Mouse (Mus musculus) heart, postnatal 14 days (tissue): ENCODE results near the gene Bend3. TPM values are rescaled to one million over a fixed set of nuclear protein-coding genes. Genes with fewer than 3 reads are reported as not detected.
"Not testable (repeated sequence)": the region's sequence is repeated elsewhere in the genome, so short reads cannot be mapped to it uniquely, and the experiment has no call there.

Experiments used
- DNase-seq, 2 experiments: peaks; one replicate each; pipeline ENCODE4 v3.0.0; 2021 to 2022
- intact Hi-C: fragments of 180-260 bp; cut with DNase I; formaldehyde crosslinking; loops from one replicate; pipeline ENCODE4 v1.15.1; 2025
- total RNA-seq, 2 experiments: library from RNA; stranded (reverse); gene quantifications; 2 replicates each; pipeline ENCODE4 v1.2.3; 2021

Bend3 gene
- total RNA-seq, 2 experiments from 2014 or later, result 5.8 to 6.1 TPM

GRCm38 (mm10) chr10:43519977-43520376, 41.3 kb downstream of the Bend3 start:
- DNase-seq, result no peak
- intact Hi-C loops, result no loop called here

GRCm38 (mm10) chr10:43523931-43524330, 45.3 kb downstream of the Bend3 start, which contains the start of gene Gm9803:
TSS of gene Gm9803 (plus strand) at chr10:43524084.
- DNase-seq, intact Hi-C loops: not testable (repeated sequence)

DNA sequence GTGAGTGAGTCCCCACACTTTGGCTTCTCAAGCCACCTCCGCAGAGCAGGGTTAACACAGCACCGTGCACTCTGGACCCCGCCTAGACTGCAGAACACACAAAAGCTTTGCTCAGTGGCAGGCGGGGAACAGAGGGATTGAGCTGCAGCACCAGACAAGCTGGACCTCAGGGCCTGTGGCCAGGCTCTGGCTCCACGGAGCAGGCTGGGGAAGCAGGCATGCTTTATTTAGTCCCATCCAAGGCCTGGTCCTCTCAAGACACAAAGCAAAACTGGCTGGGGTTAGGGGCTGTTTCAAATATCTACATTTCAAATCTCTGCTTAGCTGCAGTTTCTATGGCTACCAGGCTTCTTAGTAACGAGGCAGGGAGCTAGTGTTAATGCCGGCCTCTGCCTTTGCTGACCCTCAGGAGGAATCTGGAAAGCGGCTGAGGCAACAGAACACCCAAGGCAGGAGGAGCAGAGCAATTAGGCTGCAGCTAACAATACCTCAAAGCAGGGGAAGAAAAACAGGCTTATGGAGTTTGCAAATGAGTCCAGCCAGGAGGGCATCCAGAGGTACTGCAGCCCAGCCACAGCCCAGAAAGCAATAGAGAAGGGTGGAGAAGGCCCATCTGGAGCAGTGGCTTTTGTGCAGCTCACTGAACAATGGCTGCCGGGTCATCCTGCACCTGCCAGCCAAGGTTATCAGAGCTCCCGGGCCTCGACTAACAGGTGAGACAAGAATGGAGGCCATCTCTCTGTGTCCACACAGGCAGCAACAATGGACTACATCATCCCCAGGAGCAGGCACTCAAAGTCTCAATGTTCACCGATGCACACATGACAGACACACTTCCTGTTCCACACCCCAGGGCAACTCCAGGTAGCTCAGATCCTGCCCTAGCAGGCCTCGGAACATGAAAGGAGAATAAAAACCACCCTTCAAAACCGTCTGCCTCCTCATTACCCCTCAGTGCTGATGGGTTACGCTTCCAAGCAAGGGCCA, 48.9 kb downstream of the Bend3 start:
- no peak for DNase-seq
- intact Hi-C loops, result no loop called here

DNA sequence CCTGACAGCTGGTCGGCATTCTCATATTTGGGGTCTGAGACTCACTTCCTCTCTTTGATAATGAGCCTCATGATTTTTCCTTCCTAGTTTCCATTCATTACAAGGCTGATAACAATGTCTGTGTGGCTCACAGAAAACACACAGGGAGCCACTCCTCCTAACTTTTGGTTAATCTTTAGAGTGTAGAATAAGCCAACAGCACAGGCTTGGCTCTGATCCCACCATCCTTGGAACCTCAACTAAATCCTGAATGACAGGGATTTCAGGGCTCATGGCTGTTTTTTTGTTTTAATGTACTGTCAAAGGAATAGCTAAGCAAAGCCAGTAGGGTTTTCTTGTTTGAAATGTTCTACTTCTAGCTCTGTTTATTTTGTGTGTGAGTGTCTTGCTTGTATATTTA, 55.8 kb downstream of the Bend3 start:
- intact Hi-C loops, result no loop called here
- no peak for DNase-seq

DNA sequence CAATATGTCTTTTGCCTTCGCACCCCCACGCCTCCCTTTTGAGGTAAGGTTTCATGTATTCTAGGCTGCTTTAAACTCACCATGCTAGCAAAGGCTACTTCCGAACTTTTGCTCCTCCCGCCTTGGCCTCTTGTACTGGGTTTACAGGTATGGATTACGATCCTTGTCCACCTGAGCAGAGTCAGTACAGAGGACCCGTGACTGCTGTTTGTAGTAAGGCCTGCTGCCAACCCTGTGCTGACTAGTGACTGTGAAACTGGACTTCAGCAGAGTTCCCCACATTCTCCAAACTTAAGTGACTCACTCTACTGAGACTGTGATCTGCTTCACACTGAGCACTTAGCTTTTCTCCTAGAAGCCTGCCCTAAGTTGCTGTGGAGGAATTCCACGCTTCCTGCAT, 59.0 kb downstream of the Bend3 start:
- intact Hi-C loops, result no loop called here
- DNase-seq, result no peak

DNA sequence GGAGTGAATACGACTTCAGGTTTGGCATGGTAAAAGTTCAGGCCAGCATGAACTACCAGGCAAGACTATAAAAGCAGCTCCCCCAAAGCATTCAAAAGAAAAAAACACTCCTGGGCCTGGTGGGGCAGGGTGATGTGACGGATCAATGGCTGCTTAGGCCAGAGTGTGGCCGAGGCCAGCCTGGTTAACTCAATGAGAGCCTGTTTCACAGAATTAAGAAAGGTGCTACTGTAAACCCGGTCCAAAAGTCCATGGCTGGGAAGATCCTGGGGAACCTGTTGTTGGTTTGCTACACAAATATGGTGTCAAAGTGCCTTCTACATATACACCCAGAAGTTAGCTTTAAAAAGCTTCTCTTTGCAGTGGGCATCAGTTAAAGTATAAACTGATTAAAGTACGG, 60.2 kb downstream of the Bend3 start:
- intact Hi-C loops, result no loop called here
- DNase-seq, result no peak

GRCm38 (mm10) chr10:43539746-43540310, 61.2 kb downstream of the Bend3 start:
- DNase-seq, result no peak
- intact Hi-C loops, result loop anchor here (1.0 to 10.0 kb wide), 3 partner anchors 61 to 1525 kb away; partner anchors contain the start of gene Prep

GRCm38 (mm10) chr10:43540442-43541152, 62.0 kb downstream of the Bend3 start, which contains the start of gene 1700021F05Rik:
TSS of gene 1700021F05Rik (minus strand) at chr10:43540994.
- peak; percentile 98 for DNase-seq
- intact Hi-C loops, result loop anchor here (1.0 to 10.0 kb wide), 3 partner anchors 61 to 1524 kb away; partner anchors contain the start of gene Prep

- DNase-seq, result no peak
- intact Hi-C loops, result loop anchor here (10.0 kb wide), 2 partner anchors 586 to 1524 kb away; partner anchors contain the start of gene Prep
Observed at GRCm38 (mm10) chr10:43541153-43541544, 62.5 kb downstream of the Bend3 start.

DNA sequence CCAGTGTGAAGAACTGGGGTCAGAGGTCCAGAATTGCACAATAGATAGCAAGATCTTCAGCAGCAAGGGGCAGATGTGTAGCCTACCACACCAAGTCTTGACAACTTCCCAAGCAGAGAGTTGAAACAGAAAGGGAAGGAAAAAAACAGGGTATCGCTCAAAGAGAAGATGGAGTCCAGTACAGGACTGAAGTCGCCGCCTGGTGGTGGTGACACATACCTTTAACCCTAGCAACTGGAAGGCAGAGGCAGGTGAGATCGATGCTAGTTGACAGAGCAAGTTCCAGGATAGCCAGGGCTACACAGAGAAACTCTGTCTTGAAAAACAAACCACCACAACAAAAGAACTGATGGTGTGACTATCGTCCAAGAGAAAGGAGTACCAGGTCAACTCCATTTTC, 70.8 kb downstream of the Bend3 start:
- intact Hi-C loops, result loop anchor here (10.0 kb wide), 2 partner anchors 595 to 1515 kb away; partner anchors contain the start of gene Prep
- no peak for DNase-seq

DNA sequence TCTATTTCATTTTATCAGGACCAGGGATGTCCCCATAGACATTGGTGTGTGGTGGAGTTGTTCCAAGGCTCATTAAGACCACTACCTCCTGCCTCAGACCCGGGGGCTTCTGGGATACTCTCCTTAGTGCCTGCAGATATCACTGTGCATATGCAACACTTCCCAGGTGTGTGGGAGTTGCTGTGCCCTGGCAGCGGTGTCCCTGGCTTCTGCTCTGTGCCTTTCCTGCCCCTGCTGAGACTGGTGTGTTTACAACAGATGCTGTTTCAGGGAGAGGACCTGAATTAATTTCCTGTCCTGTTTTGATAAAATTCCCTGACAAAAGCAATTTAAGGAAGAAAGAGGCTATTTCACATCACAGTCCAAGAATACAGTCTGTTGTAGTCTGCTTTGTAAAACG, 72.3 kb downstream of the Bend3 start:
- DNase-seq, result no peak
- intact Hi-C loops, result no loop called here

DNA sequence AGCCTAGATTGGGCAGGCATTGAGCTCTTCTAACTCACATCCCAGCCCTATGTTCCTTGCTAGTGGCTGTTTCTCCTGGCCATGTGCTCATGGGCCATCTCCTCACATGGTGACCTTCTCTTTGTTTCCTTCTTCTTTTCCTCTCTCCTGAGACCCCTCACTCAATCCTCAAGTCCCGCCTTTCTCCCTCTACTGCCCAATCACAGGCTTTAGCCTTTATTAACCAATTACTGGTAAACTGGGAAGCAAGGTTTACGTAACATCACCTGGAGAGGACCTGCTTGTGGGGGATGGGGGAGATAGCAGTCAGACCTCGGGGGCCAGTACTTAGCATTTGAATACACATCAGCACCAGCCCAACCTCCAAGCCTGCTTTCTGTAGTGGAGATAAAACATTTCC, 72.8 kb downstream of the Bend3 start:
- DNase-seq, result no peak
- intact Hi-C loops, result no loop called here

- no peak for DNase-seq
- intact Hi-C loops, result no loop called here
Observed at GRCm38 (mm10) chr10:43557630-43558165, 79.1 kb downstream of the Bend3 start.

GRCm38 (mm10) chr10:43559313-43559712, 80.7 kb downstream of the Bend3 start:
- intact Hi-C loops, result no loop called here
- DNase-seq, result no peak

DNA sequence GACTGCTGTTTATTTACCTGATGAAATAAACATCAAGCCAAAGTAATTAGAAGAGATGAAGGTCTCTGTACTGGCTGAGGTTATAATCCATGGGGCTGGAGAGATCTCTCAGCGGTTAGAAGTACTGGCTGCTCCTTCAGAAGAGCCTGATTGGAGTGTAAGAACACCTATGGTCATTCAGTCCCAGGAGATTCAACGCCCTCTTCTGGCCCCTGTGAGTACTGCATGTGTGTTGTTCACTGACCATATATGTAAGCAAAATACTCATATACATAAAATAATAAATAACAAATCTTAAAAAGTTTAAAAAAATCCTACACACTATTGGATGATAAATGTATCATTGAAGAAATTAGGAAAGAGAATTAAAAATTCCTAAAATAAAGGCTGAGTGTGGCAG, 82.1 kb downstream of the Bend3 start:
- DNase-seq, result no peak
- intact Hi-C loops, result no loop called here

DNA sequence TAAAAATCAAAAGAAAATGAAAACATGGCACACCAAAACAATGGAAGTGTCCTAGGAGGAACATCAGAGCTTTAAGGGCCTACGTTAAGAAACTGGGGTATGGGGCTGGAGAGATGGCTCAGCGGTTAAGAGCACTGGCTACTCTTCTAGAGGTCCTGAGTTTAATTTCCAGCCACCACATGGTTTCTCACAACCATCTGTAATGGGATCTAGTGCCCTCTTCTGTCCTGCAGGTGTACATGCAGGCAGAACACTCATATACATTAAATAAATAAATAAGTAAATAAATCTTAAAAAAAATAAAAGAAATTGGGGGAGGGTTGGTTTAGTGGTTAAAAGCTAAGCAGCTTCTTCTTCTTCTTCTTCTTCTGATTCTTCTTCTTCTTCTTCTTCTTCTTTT, 82.7 kb downstream of the Bend3 start:
- no peak for DNase-seq

More for the DNA sequence above, 82.7 kb downstream of the Bend3 start:
- intact Hi-C loops, result no loop called here
